Mouse (Mus musculus): ENCODE data around the gene Kctd5.

Kctd5 gene

GRCm38 (mm10) chr17:24036954-24037353 lies 36.3 kb downstream of the Kctd5 start:
- no peak for DNase-seq

- no peak for DNase-seq
Observed at GRCm38 (mm10) chr17:24035087-24035486, 38.2 kb downstream of the Kctd5 start.

- no peak for DNase-seq
Observed at GRCm38 (mm10) chr17:24030551-24030950, 42.7 kb downstream of the Kctd5 start.

- no peak for DNase-seq
Observed at GRCm38 (mm10) chr17:24029477-24029876, 43.8 kb downstream of the Kctd5 start.

- DNase-seq, result no peak
Observed at GRCm38 (mm10) chr17:24021375-24022199, 51.7 kb downstream of the Kctd5 start.

GRCm38 (mm10) chr17:24020696-24021095 lies 52.6 kb downstream of the Kctd5 start:
- DNase-seq, result no peak

- peak in 1 of 2 experiments; percentile 48 for DNase-seq
Observed at GRCm38 (mm10) chr17:24015727-24016126, 57.6 kb downstream of the Kctd5 start.

GRCm38 (mm10) chr17:24014433-24014965 lies 58.8 kb downstream of the Kctd5 start:
- DNase-seq, result no peak

- DNase-seq, result no peak
Observed at GRCm38 (mm10) chr17:24012921-24013320, 60.4 kb downstream of the Kctd5 start.

- DNase-seq, result no peak
Observed at GRCm38 (mm10) chr17:24009617-24010016, 63.7 kb downstream of the Kctd5 start.

GRCm38 (mm10) chr17:24008105-24008504 lies 65.2 kb downstream of the Kctd5 start:
- no peak for DNase-seq

GRCm38 (mm10) chr17:24007391-24007790 lies 65.9 kb downstream of the Kctd5 start:
- DNase-seq, result no peak

GRCm38 (mm10) chr17:24006930-24007329 lies 66.4 kb downstream of the Kctd5 start:
- DNase-seq, result no peak

- DNase-seq, result no peak
Observed at GRCm38 (mm10) chr17:24005049-24005448, 68.2 kb downstream of the Kctd5 start.

- DNase-seq, result peak; percentile 54 to 73
Observed at GRCm38 (mm10) chr17:24004071-24004665, 69.1 kb downstream of the Kctd5 start.

GRCm38 (mm10) chr17:24000404-24000803 lies 72.9 kb downstream of the Kctd5 start:
- DNase-seq, result peak in 1 of 2 experiments; percentile 43

- peak in 1 of 2 experiments; percentile 31 for DNase-seq
Observed at GRCm38 (mm10) chr17:23998383-23998782, 74.9 kb downstream of the Kctd5 start.

GRCm38 (mm10) chr17:23997901-23998300 lies 75.4 kb downstream of the Kctd5 start, which contains the start of gene Prss22:
Gene Prss22 (minus strand): TSS chr17:23998100.
- no peak for DNase-seq
